Mouse (Mus musculus) heart, adult 2 months (tissue): ENCODE results near the gene Gm20388. TPM values are rescaled to one million over a fixed set of nuclear protein-coding genes. Genes with fewer than 3 reads are reported as not detected.

ENCODE experiments used
- DNase-seq, 2 experiments: peaks; one replicate each; pipeline ENCODE4 v3.0.0; 2021
- H3K27ac ChIP-seq: fragments of 200-600 bp; 2 replicates; pipeline ENCODE4 v1.8.1; 2022
- H3K27me3 ChIP-seq: fragments of 200-500 bp; 2 replicates; pipeline ENCODE4 v1.6.1; 2012; ENCODE audit warnings: mild to moderate bottlenecking, low read length, inconsistent platforms, mixed read lengths; ENCODE audit not compliant: control insufficient read depth, insufficient read depth
- H3K36me3 ChIP-seq: fragments of 200-500 bp; 2 replicates; pipeline ENCODE4 v1.6.1; 2012; ENCODE audit warnings: low read length, inconsistent platforms; ENCODE audit not compliant: control insufficient read depth, insufficient read depth
- H3K4me1 ChIP-seq: fragments of 200-500 bp; 2 replicates; pipeline ENCODE4 v1.6.1; 2011; ENCODE audit warnings: low read length; ENCODE audit not compliant: control insufficient read depth, insufficient read depth
- H3K4me3 ChIP-seq: fragments of 200-600 bp; 2 replicates; pipeline ENCODE4 v1.8.1; 2022
- H3K79me2 ChIP-seq: fragments of 200-500 bp; replicated peaks from 2 replicates; pipeline ENCODE4 v1.6.1; 2012; ENCODE audit warnings: mild to moderate bottlenecking, inconsistent platforms, low read length, moderate library complexity, mixed read lengths; ENCODE audit not compliant: control insufficient read depth, insufficient read depth
- H3K9ac ChIP-seq: fragments of 200-500 bp; 2 replicates; pipeline ENCODE4 v1.6.1; 2012; ENCODE audit warnings: low read depth, mild to moderate bottlenecking, control low read depth, inconsistent platforms, low read length, mixed read lengths
- CTCF ChIP-seq: fragments of 200-600 bp; IDR thresholded peaks from 2 replicates; pipeline ENCODE4 v1.8.1; 2022; ENCODE audit warnings: antibody characterized with exemption, mild to moderate bottlenecking, moderate library complexity
- EP300 ChIP-seq: fragments of 200-500 bp; IDR thresholded peaks from 2 replicates; pipeline ENCODE4 v1.6.1; 2011; ENCODE audit warnings: low read depth, low read length, control low read depth; ENCODE audit not compliant: insufficient read depth
- POLR2A ChIP-seq: fragments of 200-500 bp; IDR thresholded peaks from 2 replicates; pipeline ENCODE4 v1.6.1; 2011; ENCODE audit warnings: mild to moderate bottlenecking, low read depth, low read length, control low read depth; ENCODE audit not compliant: insufficient read depth
- WGBS: fragments of 180-500 bp; shearing (Covaris S2); methylation state at CpG from one replicate; pipeline ENCODE4 v1.1.7; 2018; 5-methylcytosine and 5-hydroxymethylcytosine counted together
- intact Hi-C: fragments of 180-260 bp; cut with DNase I; formaldehyde crosslinking; loops from one replicate; pipeline ENCODE4 v1.15.1; 2025
- polyA plus RNA-seq: library from polyadenylated mRNA; depleted of rRNA; stranded (reverse); fragments of >200 nt; gene quantifications from 2 replicates; pipeline ENCODE4 v1.2.3, GENCODE M21; 2012
- total RNA-seq, 2 experiments: library from RNA; stranded (reverse); gene quantifications; 2 replicates each; pipeline ENCODE4 v1.2.3; 2021

The Gm20388 gene
- total and polyA plus RNA-seq, 3 experiments, result 1.8 to 32.3 TPM; not detected in 1

DNA sequence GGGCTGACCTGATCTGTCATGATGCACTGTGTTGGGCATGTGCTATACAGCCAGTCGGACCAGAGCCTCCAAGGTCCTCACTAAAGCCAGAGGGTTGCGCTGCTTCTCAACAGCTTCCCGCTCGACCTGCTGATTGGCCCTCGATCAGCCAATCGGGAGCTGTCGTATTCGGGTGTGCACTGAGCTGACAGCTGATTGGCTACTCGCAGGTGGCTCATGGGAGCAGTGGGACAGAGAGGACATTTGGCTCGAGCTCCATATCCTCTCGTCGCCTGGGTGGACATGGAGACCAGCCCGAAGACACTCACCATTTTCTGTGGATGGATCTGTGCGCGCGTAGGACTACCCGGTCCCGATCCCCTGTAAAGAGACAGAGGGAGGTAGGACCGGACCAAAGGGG is 1631.2 kb downstream of the Gm20388 start:
- TF ChIP-seq EP300 (no peak), CTCF (no peak), POLR2A (no peak)
- Histone ChIP-seq H3K4me1 (no peaks in the 10 kb centered on the region), H3K36me3 (no peaks in the 10 kb centered on the region), H3K4me3 (no peak overlapping the region), H3K79me2 (no peaks in the 10 kb centered on the region), H3K27me3 (no peaks in the 10 kb centered on the region; the same call in 1 of the 2 replicates), H3K27ac (no peak overlapping the region), H3K9ac (no peak overlapping the region)
- peak in 1 of 2 experiments; percentile 18 for DNase-seq
- intact Hi-C loops, result no loop called here
- WGBS, result 69% methylated on average over 19 of the region's 19 CpGs

DNA sequence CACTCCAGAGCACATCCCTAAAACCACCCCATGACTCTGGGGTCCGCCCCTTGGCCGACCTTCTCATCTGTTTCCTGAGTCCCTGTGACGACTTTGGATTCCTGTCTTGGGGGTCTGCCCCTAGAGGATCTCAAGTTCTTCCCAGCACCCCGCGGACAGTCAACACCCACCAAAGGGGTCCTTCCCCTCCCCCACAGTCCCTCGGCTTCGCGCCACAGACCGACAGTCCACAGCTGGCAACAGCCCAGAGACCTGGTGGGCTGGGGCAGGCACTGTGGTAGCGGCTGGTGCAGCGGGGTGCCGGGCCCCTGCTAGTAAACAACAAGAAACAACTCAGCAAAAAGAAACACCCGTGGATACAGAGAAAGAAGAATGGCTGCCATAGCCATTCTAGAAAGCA is 1632.3 kb downstream of the Gm20388 start:
- H3K4me1 ChIP-seq, result no peaks in the 10 kb centered on the region; the same call in 1 of the 2 replicates
- intact Hi-C loops, result no loop called here
- H3K4me3 ChIP-seq, result no peak overlapping the region
- 50% methylated on average over 13 of the region's 13 CpGs for WGBS
- no peaks in the 10 kb centered on the region for H3K79me2 ChIP-seq
- no peak overlapping the region for H3K27ac ChIP-seq
- TF ChIP-seq CTCF, result no peak
- TF ChIP-seq POLR2A, result no peak
- H3K36me3 ChIP-seq, result no peaks in the 10 kb centered on the region
- no peak overlapping the region for H3K9ac ChIP-seq
- no peak for DNase-seq
- H3K27me3 ChIP-seq, result no peaks in the 10 kb centered on the region; the same call in 1 of the 2 replicates

DNA sequence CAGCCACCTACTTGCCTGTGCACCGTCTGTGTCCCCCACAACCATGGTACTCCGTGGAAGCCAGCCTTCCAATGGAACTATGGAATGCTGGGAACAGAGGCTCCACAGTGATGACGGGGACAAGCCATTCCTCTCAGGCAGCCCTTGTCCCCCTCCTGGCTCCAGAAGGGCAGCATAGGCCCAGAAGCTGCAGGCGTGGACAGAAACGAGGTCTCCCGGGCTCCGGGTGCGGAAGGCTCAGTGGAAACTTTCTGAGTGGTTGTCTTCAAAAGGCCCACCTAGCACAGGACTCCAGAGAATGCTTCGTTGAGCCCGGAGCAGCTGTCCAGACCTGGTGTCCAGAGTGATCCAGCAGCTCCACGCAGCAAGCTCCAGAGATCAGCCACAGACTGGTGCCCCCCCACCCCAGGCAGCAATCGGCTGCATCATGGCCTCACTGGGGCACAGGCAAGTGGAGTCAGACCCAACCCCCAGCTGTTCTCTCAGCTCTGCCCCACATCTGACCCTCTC is 1633.7 kb downstream of the Gm20388 start, which contains the start of gene 1700018B08Rik:
1700018B08Rik (minus strand) TSS at position 45 of the 510 bp plus-strand sequence.
- Histone ChIP-seq H3K36me3 (no peaks in the 10 kb centered on the region), H3K27ac (no peak within 1 kb of the TSS), H3K27me3 (no peaks in the 10 kb centered on the region; the same call in 1 of the 2 replicates), H3K79me2 (no peaks in the 10 kb centered on the region), H3K4me1 (no peaks in the 10 kb centered on the region; the same call in 1 of the 2 replicates), H3K9ac (no peak within 1 kb of the TSS), H3K4me3 (no peak within 1 kb of the TSS)
- 72% methylated on average over 12 of the region's 12 CpGs for WGBS
- intact Hi-C loops, result no loop called here
- peak in 1 of 2 experiments; percentile 12 for DNase-seq
- no peak for TF ChIP-seq EP300
- no peak for TF ChIP-seq CTCF
- TF ChIP-seq POLR2A, result no peak

DNA sequence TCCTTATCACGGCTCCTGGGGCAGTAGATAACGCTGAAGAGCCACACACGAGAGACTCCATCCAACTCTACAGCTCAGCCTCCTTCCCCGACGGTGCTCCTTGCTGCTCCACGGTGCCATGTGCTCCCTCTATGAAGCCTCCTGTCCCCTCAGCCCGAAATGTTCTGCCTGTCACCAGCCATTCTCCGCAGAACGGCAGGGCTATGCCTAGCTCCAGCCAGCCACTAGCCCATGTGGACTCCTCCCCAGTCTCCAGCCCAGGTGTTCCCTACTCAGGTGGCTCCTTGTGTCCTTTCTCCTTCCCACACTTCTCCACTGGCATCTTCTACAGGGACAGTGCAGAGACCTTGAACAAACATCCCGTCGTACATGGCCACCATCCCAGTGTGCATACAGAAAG is 1634.3 kb downstream of the Gm20388 start:
- 45% methylated on average over 11 of the region's 11 CpGs for WGBS
- no peak for DNase-seq
- no peaks in the 10 kb centered on the region for H3K79me2 ChIP-seq
- no peaks in the 10 kb centered on the region; the same call in 1 of the 2 replicates for H3K4me1 ChIP-seq
- TF ChIP-seq POLR2A (no peak), CTCF (no peak), EP300 (no peak)
- no peak overlapping the region for H3K27ac ChIP-seq
- no peaks in the 10 kb centered on the region for H3K36me3 ChIP-seq
- intact Hi-C loops, result loop anchor here (5.0 kb wide), 1 partner anchor 287 kb away; no protein-coding TSS in a partner anchor
- no peak overlapping the region for H3K4me3 ChIP-seq
- no peaks in the 10 kb centered on the region; the same call in 1 of the 2 replicates for H3K27me3 ChIP-seq
- no peak overlapping the region for H3K9ac ChIP-seq

DNA sequence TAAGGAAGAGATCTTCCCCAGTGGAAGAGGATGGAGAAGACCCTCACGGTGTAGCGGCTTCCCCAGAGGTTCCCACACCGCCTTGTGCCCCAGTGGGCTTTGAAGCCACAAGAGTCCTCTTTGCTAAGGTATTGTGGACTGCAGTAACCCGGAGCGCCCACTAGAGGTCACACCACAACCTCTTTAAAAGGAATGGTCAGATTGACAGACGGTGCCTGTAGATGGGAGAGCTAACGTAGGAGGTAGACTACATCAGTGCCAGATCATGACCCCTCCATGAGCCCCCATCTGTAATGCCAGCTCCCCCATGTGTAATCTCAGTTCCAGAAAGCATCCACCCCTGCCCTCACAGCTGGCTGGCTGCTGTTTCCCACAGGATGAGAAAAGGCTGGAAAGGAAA is 1636.5 kb downstream of the Gm20388 start:
- intact Hi-C loops, result loop anchor here (1.0 to 5.0 kb wide), 6 partner anchors 28 to 285 kb away; partner anchors contain the start of gene Fbxo31
- H3K36me3 ChIP-seq, result no peaks in the 10 kb centered on the region
- peak; percentile 70 to 77 for DNase-seq
- no peaks in the 10 kb centered on the region; the same call in 1 of the 2 replicates for H3K27me3 ChIP-seq
- H3K4me1 ChIP-seq, result no peaks in the 10 kb centered on the region; the same call in none of the 2 replicates
- H3K9ac ChIP-seq, result no peak overlapping the region
- H3K79me2 ChIP-seq, result no peaks in the 10 kb centered on the region
- H3K4me3 ChIP-seq, result no peak overlapping the region
- WGBS, result 5% methylated on average over 7 of the region's 7 CpGs
- TF ChIP-seq CTCF (peak; percentile 98), EP300 (peak; percentile 74; the same call in 1 of the 2 replicates), POLR2A (no peak)
- H3K27ac ChIP-seq, result no peak overlapping the region

DNA sequence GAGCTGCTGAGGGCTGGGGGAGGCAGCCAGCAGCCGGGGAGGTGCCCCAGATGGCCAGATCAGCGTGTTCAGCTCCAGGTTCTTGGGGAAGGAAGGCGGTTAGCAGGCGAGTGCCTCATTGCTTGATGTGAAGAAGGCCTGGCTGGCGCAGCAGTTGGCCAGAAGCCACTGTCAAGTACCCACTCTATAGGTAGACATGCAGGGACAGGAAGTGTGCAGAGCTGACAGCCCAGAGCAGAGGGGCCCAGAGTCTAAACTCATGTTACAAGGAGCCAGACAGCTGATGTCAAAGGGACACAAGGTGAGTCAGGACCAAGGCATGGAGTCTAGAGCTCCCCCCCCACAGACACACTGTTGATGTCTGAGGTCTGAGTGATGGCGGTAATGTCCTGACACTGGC is 1639.4 kb downstream of the Gm20388 start:
- Histone ChIP-seq H3K9ac (no peak overlapping the region), H3K27ac (no peak overlapping the region)

More for the DNA sequence above, 1639.4 kb downstream of the Gm20388 start:
- DNase-seq, result no peak
- TF ChIP-seq POLR2A, result no peak
- TF ChIP-seq CTCF, result no peak
- TF ChIP-seq EP300, result no peak
- H3K4me3 ChIP-seq, result no peak overlapping the region
- WGBS, result 82% methylated on average over 6 of the region's 6 CpGs
- no peaks in the 10 kb centered on the region for H3K79me2 ChIP-seq
- H3K36me3 ChIP-seq, result no peaks in the 10 kb centered on the region
- intact Hi-C loops, result no loop called here
- no peaks in the 10 kb centered on the region; the same call in none of the 2 replicates for H3K4me1 ChIP-seq
- H3K27me3 ChIP-seq, result no peaks in the 10 kb centered on the region
